In the genomic region with DNA sequence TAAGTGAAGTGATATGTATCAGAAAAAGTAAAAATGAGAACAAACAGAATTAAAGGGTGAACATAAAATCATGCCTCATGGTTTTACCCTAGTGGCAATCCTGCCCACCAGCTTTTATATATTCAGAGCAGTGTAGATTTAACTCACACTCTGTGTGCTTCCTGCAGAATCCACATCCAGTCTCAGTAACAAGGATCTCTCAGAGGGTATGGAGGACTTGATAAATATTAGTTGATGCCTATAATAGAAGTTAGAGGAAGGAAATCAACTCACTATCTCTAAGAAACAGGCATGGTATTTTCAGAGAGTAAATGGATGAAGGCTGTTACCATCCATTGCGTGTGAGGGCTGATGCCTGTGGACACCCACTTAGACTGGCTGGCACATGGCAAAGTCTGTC, we compare ENCODE assay signal across 19 mouse cellular contexts.
DNase-seq lines count a peak whose midpoint lies in the region; ATAC-seq and TF ChIP-seq lines count a peak whose summit lies in the region.
"Had no signal": no experiment of that assay in that cellular context is flagged by ENCODE, and none has a peak within 500 bp of the region (broad histone marks: within the 10 kb centered on the region; RNA-seq: fewer than 3 reads in every experiment).

No protein-coding gene starts in this region.

- no peak overlapping the region for H3K4me3 ChIP-seq in hindbrain, embryonic 11.5 days (ENCODE audit: low read depth, low read length)
- no peak overlapping the region for H3K4me3 ChIP-seq in hindbrain, postnatal 0 days (ENCODE audit: low read length)
- no peak overlapping the region for H3K4me3 ChIP-seq in midbrain, embryonic 13.5 days (replicated peaks)
- H3K4me3 ChIP-seq in midbrain, postnatal 0 days (ENCODE audit: low read depth, low read length): no peak overlapping the region
- H3K4me3 ChIP-seq: embryonic facial prominence, embryonic 12.5 days; heart, embryonic 10.5 days had no signal

- no peaks in the 10 kb centered on the region for H3K36me3 ChIP-seq in hindbrain, embryonic 11.5 days (ENCODE audit: control insufficient read depth, insufficient read depth, low read length)
- no peaks in the 10 kb centered on the region for H3K36me3 ChIP-seq in hindbrain, postnatal 0 days (ENCODE audit: insufficient read depth, low read length)
- no peaks in the 10 kb centered on the region for H3K36me3 ChIP-seq in midbrain, embryonic 13.5 days
- H3K36me3 ChIP-seq in midbrain, postnatal 0 days (ENCODE audit: insufficient read depth, low read length): no peaks in the 10 kb centered on the region
- H3K36me3 ChIP-seq: embryonic facial prominence, embryonic 12.5 days; G1E; heart, embryonic 10.5 days had no signal

- H3K9ac ChIP-seq in hindbrain, embryonic 11.5 days (ENCODE audit: low read depth, low read length): no peak overlapping the region
- no peak overlapping the region for H3K9ac ChIP-seq in hindbrain, postnatal 0 days (replicated peaks; ENCODE audit: low read length)
- H3K9ac ChIP-seq in midbrain, embryonic 13.5 days (replicated peaks): no peak overlapping the region
- no peak overlapping the region for H3K9ac ChIP-seq in midbrain, postnatal 0 days (replicated peaks; ENCODE audit: low read length, poor library complexity, severe bottlenecking)
- H3K9ac ChIP-seq: embryonic facial prominence, embryonic 12.5 days had no signal

- no peaks in the 10 kb centered on the region for H3K9me3 ChIP-seq in hindbrain, embryonic 11.5 days (ENCODE audit: control insufficient read depth, low read length)
- H3K9me3 ChIP-seq in hindbrain, postnatal 0 days (ENCODE audit: low read length): no peaks in the 10 kb centered on the region
- no peaks in the 10 kb centered on the region for H3K9me3 ChIP-seq in midbrain, embryonic 13.5 days
- H3K9me3 ChIP-seq in midbrain, postnatal 0 days (ENCODE audit: low read length): no peaks in the 10 kb centered on the region
- H3K9me3 ChIP-seq: embryonic facial prominence, embryonic 12.5 days; heart, embryonic 10.5 days had no signal

- no peak for DNase-seq in hindbrain, embryonic 11.5 days (ENCODE audit: low spot score)
- DNase-seq in hindbrain, postnatal 0 days (ENCODE audit: low spot score): no peak
- no peak for DNase-seq in midbrain, postnatal 0 days (ENCODE audit: low spot score)
- DNase-seq in urinary bladder, adult 2 months (ENCODE audit: low spot score): no peak
- DNase-seq: adrenal gland, adult 8-10 months; adrenal gland, postnatal 36 days; B cell, adult 2 months; cerebellum, adult 11 months; cerebellum, adult 8-10 months; cerebellum, postnatal 14 days; gastrocnemius, postnatal 10 days; heart, adult 18-20 months; heart, postnatal 14 days had no signal

- WGBS in hindbrain, embryonic 11.5 days: 79% methylated on average over 1 of the region's 1 CpGs
- 74% methylated on average over 1 of the region's 1 CpGs for WGBS in hindbrain, postnatal 0 days
- WGBS in midbrain, embryonic 13.5 days: 72% methylated on average over 1 of the region's 1 CpGs
- 60% methylated on average over 1 of the region's 1 CpGs for WGBS in midbrain, postnatal 0 days

- ATAC-seq in hindbrain, embryonic 11.5 days (ENCODE audit: low FRiP score): peak; percentile 17; the same call in 1 of the 2 replicates
- ATAC-seq in hindbrain, postnatal 0 days: no peak
- ATAC-seq in midbrain, embryonic 13.5 days: no peak
- ATAC-seq in midbrain, postnatal 0 days (ENCODE audit: low FRiP score): no peak
- ATAC-seq in common myeloid progenitor, adult 5-6 weeks (replicated peaks; ENCODE audit: low read depth, poor library complexity, severe bottlenecking): peak; percentile 99
- ATAC-seq: CD4-positive, CD25-positive, alpha-beta regulatory T cell, adult 4 months had no signal

- no peaks in the 10 kb centered on the region for H3K27me3 ChIP-seq in hindbrain, embryonic 11.5 days (ENCODE audit: control insufficient read depth, insufficient read depth, low read length)
- no peaks in the 10 kb centered on the region for H3K27me3 ChIP-seq in hindbrain, postnatal 0 days (ENCODE audit: insufficient read depth, low read length)
- no peaks in the 10 kb centered on the region for H3K27me3 ChIP-seq in midbrain, embryonic 13.5 days
- no peaks in the 10 kb centered on the region for H3K27me3 ChIP-seq in midbrain, postnatal 0 days (ENCODE audit: insufficient read depth, low read length)
- H3K27me3 ChIP-seq: embryonic facial prominence, embryonic 12.5 days had no signal

- H3K27ac ChIP-seq in hindbrain, embryonic 11.5 days (ENCODE audit: low read depth, low read length): no peak overlapping the region
- H3K27ac ChIP-seq in hindbrain, postnatal 0 days: no peak overlapping the region
- H3K27ac ChIP-seq in midbrain, embryonic 13.5 days: peak overlapping the region; percentile 47; the same call in 1 of the 2 replicates
- no peak overlapping the region for H3K27ac ChIP-seq in midbrain, postnatal 0 days (ENCODE audit: low read depth, low read length)
- H3K27ac ChIP-seq: embryonic facial prominence, embryonic 12.5 days; heart, embryonic 10.5 days had no signal

- H3K4me1 ChIP-seq in hindbrain, embryonic 11.5 days (replicated peaks; ENCODE audit: control insufficient read depth, insufficient read depth, low read length): no peaks in the 10 kb centered on the region; the same call in 1 of the 2 replicates
- 0 out of 2 replicates have a peak, but pooled peaks cover 3% of the 10 kb centered on the region for H3K4me1 ChIP-seq in hindbrain, postnatal 0 days (ENCODE audit: insufficient read depth, low read length)
- H3K4me1 ChIP-seq in midbrain, embryonic 13.5 days (replicated peaks): peaks cover 8% of the 10 kb centered on the region
- no peaks in the 10 kb centered on the region for H3K4me1 ChIP-seq in midbrain, postnatal 0 days (ENCODE audit: insufficient read depth, low read length)
- H3K4me1 ChIP-seq: embryonic facial prominence, embryonic 12.5 days; heart, embryonic 10.5 days had no signal

- TF ChIP-seq CTCF in hindbrain, postnatal 0 days (IDR thresholded peaks at IDR 0.05; ENCODE audit: low read depth): no peak
- TF ChIP-seq CTCF in midbrain, postnatal 0 days (IDR thresholded peaks at IDR 0.05): no peak

- H3K4me2 ChIP-seq in hindbrain, embryonic 11.5 days (replicated peaks; ENCODE audit: low read depth, low read length): no peak overlapping the region
- no peak overlapping the region for H3K4me2 ChIP-seq in hindbrain, postnatal 0 days (ENCODE audit: low read depth, low read length)
- no peak overlapping the region for H3K4me2 ChIP-seq in midbrain, embryonic 13.5 days (replicated peaks)
- H3K4me2 ChIP-seq in midbrain, postnatal 0 days (ENCODE audit: low read depth, low read length, poor library complexity, severe bottlenecking): no peak overlapping the region
- H3K4me2 ChIP-seq: embryonic facial prominence, embryonic 12.5 days had no signal

Comparison
In these comparisons a context has a peak if more than half of its experiments do, and no peak if none do; other contexts are left out.
1. ATAC-seq: peak in hindbrain, embryonic 11.5 days (single experiment) and common myeloid progenitor, adult 5-6 weeks (single experiment); none in hindbrain, postnatal 0 days (single experiment), midbrain, embryonic 13.5 days (single experiment) and midbrain, postnatal 0 days (single experiment).